Mouse (Mus musculus) CD8-positive naive resting alpha-beta T cell, adult 2 months (primary cell): ENCODE measurements around the gene Acsl3.

Source experiments
- DNase-seq, 2 experiments: peaks; one replicate each; pipeline ENCODE4 v3.0.0; 2022; ENCODE audit warnings: low read depth in 2 of 2, low spot score in 2 of 2

Gene Acsl3

GRCm38 (mm10) chr1:78684128-78684527 is 26.5 kb downstream of the Acsl3 start:
- no peak for DNase-seq

- DNase-seq: no peak
Observed at GRCm38 (mm10) chr1:78686872-78687271, 29.2 kb downstream of the Acsl3 start.

- no peak for DNase-seq
Observed at GRCm38 (mm10) chr1:78688149-78688548, 30.5 kb downstream of the Acsl3 start.

GRCm38 (mm10) chr1:78694503-78695258 is 37.1 kb downstream of the Acsl3 start:
- DNase-seq: no peak

GRCm38 (mm10) chr1:78696305-78696704 is 38.7 kb downstream of the Acsl3 start:
- DNase-seq: no peak

GRCm38 (mm10) chr1:78696903-78697302 is 39.3 kb downstream of the Acsl3 start:
- no peak for DNase-seq

- no peak for DNase-seq
Observed at GRCm38 (mm10) chr1:78698138-78698537, 40.5 kb downstream of the Acsl3 start.

- no peak for DNase-seq
Observed at GRCm38 (mm10) chr1:78701740-78702139, 44.1 kb downstream of the Acsl3 start.

- DNase-seq: no peak
Observed at GRCm38 (mm10) chr1:78702282-78702963, 44.8 kb downstream of the Acsl3 start.

- DNase-seq: no peak
Observed at GRCm38 (mm10) chr1:78702964-78703285, 45.3 kb downstream of the Acsl3 start.

GRCm38 (mm10) chr1:78706338-78706737 is 48.7 kb downstream of the Acsl3 start:
- no peak for DNase-seq

GRCm38 (mm10) chr1:78707280-78707679 is 49.7 kb downstream of the Acsl3 start:
- peak in 1 of 2 experiments; percentile 9 for DNase-seq

- DNase-seq: no peak
Observed at GRCm38 (mm10) chr1:78710026-78710425, 52.4 kb downstream of the Acsl3 start.

- DNase-seq: no peak
Observed at GRCm38 (mm10) chr1:78710613-78711329, 53.1 kb downstream of the Acsl3 start.

GRCm38 (mm10) chr1:78724458-78725190 is 67.0 kb downstream of the Acsl3 start:
- peak; percentile 71 to 72 for DNase-seq

- DNase-seq: no peak
Observed at GRCm38 (mm10) chr1:78725191-78725490, 67.5 kb downstream of the Acsl3 start.

GRCm38 (mm10) chr1:78725617-78726223 is 68.1 kb downstream of the Acsl3 start:
- no peak for DNase-seq

- DNase-seq: no peak
Observed at GRCm38 (mm10) chr1:78730114-78730720, 72.6 kb downstream of the Acsl3 start.

- no peak for DNase-seq
Observed at GRCm38 (mm10) chr1:78732290-78732689, 74.7 kb downstream of the Acsl3 start.

GRCm38 (mm10) chr1:78734261-78735000 is 76.8 kb downstream of the Acsl3 start:
- no peak for DNase-seq
